ENCODE assay signal across 14 mouse cellular contexts in the genomic region with DNA sequence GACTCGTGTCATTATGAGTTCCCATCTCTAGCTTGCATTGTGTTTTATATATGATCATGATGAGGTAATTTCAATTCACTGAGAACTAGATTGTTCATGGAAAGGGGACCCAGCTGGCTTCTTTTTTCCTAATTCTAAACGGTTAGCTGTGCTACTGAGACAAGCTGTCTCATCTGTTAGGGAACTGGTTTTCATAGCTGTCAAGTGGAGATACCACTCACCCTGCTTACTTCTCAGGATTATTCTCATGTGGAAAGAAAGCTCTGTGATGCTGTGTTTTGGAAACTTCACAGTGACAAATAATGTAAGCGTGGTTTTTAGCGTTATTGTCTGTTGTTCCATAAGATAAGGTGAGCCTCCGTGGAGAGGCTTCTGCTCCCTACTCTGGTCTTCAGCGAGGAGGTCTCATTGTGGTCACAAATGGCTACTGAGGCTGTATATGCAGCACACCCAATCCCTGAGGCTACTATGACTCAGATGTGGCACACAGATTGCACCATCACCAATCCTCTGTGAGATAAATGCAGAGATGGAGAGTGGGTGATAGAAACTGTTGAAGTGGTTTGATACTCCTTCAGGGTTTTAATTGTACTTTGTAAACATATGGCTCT.
DNase-seq lines count a peak whose midpoint lies in the region; ATAC-seq and TF ChIP-seq lines count a peak whose summit lies in the region.
"Had no signal": no experiment of that assay in that cellular context is flagged by ENCODE, and none has a peak within 500 bp of the region (broad histone marks: within the 10 kb centered on the region; RNA-seq: fewer than 3 reads in every experiment).

No protein-coding gene starts in this region.

- H3K4me3 ChIP-seq in heart, embryonic 13.5 days, result no peak overlapping the region
- H3K4me3 ChIP-seq in liver, postnatal 0 days (ENCODE audit: low read depth, low read length), result no peak overlapping the region
- H3K4me3 ChIP-seq: embryonic facial prominence, embryonic 10.5 days had no signal

- WGBS in heart, embryonic 13.5 days, result 53% methylated on average over 6 of the region's 6 CpGs
- WGBS in liver, postnatal 0 days (ENCODE audit: insufficient replicate concordance), result 52% methylated on average over 6 of the region's 6 CpGs

- 0 out of 2 replicates have a peak overlapping the region, but pooled peaks have one; percentile 5 for H3K27ac ChIP-seq in heart, embryonic 13.5 days (replicated peaks)
- H3K27ac ChIP-seq in liver, postnatal 0 days (ENCODE audit: low read depth), result no peak overlapping the region
- H3K27ac ChIP-seq: embryonic facial prominence, embryonic 10.5 days had no signal

- no peak for ATAC-seq in heart, embryonic 13.5 days (ENCODE audit: extremely low read depth, insufficient number of reproducible peaks, low FRiP score, low TSS enrichment)
- ATAC-seq in liver, postnatal 0 days, result no peak

- TF ChIP-seq CTCF in liver, postnatal 0 days (IDR thresholded peaks at IDR 0.05; ENCODE audit: low read depth), result no peak

- H3K4me1 ChIP-seq in heart, embryonic 13.5 days, result peaks cover 92% of the 10 kb centered on the region
- H3K4me1 ChIP-seq in liver, postnatal 0 days (ENCODE audit: insufficient read depth), result peaks cover 28% of the 10 kb centered on the region; the same call in 1 of the 2 replicates

- no peak overlapping the region for H3K4me2 ChIP-seq in heart, embryonic 13.5 days
- no peak overlapping the region for H3K4me2 ChIP-seq in liver, postnatal 0 days (ENCODE audit: low read depth, low read length)

- H3K36me3 ChIP-seq in heart, embryonic 13.5 days, result no peaks in the 10 kb centered on the region
- no peaks in the 10 kb centered on the region for H3K36me3 ChIP-seq in liver, postnatal 0 days (replicated peaks; ENCODE audit: insufficient read depth, low read length)
- H3K36me3 ChIP-seq: embryonic facial prominence, embryonic 10.5 days had no signal

- TF ChIP-seq EP300 in liver, postnatal 0 days (IDR thresholded peaks at IDR 0.05; ENCODE audit: low read depth), result peak; percentile 28; the same call in 1 of the 2 replicates

- DNase-seq in heart, adult 8-10 months (ENCODE audit: low spot score), result no peak
- peak; percentile 83 for DNase-seq in 416B (ENCODE audit: low read depth)
- peak; percentile 46 for DNase-seq in brain, adult 2 months (ENCODE audit: low read depth, low spot score)
- DNase-seq in liver, postnatal 0 days, result no peak
- DNase-seq in left cerebral cortex, adult 9 months (ENCODE audit: low spot score in 2 of 2), result no peak
- DNase-seq in frontal cortex, postnatal 36 days (ENCODE audit: low spot score in 2 of 2), result no peak
- DNase-seq in adrenal gland, postnatal 25 days, result no peak
- DNase-seq: cerebellum, adult 9-10 months; heart, postnatal 10 days; kidney, adult 11 months; kidney, postnatal 4 days; lung, postnatal 36 days had no signal

- H3K9ac ChIP-seq in heart, embryonic 13.5 days, result no peak overlapping the region; the same call in 1 of the 2 replicates
- H3K9ac ChIP-seq in liver, postnatal 0 days (replicated peaks), result no peak overlapping the region

- no peaks in the 10 kb centered on the region for H3K27me3 ChIP-seq in heart, embryonic 13.5 days (replicated peaks)
- no peaks in the 10 kb centered on the region for H3K27me3 ChIP-seq in liver, postnatal 0 days (ENCODE audit: insufficient read depth, low read length)

- H3K9me3 ChIP-seq in heart, embryonic 13.5 days, result no peaks in the 10 kb centered on the region
- H3K9me3 ChIP-seq in liver, postnatal 0 days (ENCODE audit: low read length), result no peaks in the 10 kb centered on the region
- H3K9me3 ChIP-seq: embryonic facial prominence, embryonic 10.5 days had no signal

Comparison
In these comparisons a context has a peak if more than half of its experiments do, and no peak if none do; other contexts are left out.
1. DNase-seq: peak in 416B (single experiment) and brain, adult 2 months (single experiment); none in heart, adult 8-10 months (single experiment), liver, postnatal 0 days (single experiment), left cerebral cortex, adult 9 months (0 of 2), frontal cortex, postnatal 36 days (0 of 2) and adrenal gland, postnatal 25 days (single experiment).